Mouse (Mus musculus): Measurements from ENCODE around the gene Cd1d1. TPM values are rescaled to one million over a fixed set of nuclear protein-coding genes. Genes with fewer than 3 reads are reported as not detected.
"Not testable (repeated sequence)": the region's sequence is repeated elsewhere in the genome, so short reads cannot be mapped to it uniquely, and the experiment has no call there.

Gene Cd1d1
- total RNA-seq (2017), result 52.9 and 84.5 TPM in 2 replicates

- no peak for ATAC-seq (replicated peaks in 1 of 2; ENCODE audit: insufficient read depth in 1 of 2, low FRiP score in 2 of 2, low TSS enrichment in 1 of 2, low read depth in 1 of 2, poor library complexity in 2 of 2, severe bottlenecking in 2 of 2)
Observed at GRCm38 (mm10) chr3:86999415-86999740, at the start of gene Cd1d1. Cd1d1 (minus strand) TSS chr3:86999441.

DNA sequence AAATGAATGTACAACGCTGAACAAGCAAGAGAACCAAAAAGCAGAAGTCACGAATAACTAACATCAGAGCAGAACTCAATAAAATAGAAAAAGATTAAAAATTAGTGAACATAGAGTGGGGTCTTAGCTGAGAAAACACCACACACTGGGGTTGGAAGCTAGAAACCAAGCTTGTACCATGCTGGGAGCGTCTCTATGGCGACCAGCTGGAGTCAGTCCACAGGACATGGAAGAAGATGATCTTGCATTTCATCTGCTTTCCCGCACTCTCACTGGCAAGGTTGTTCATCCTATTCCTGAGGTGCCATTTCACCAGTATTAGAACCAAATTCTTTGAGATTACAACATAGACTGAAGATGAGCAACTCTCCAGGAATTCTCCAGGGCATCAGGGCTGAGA lies 48.6 kb upstream of the Cd1d1 start:
- ATAC-seq (replicated peaks in 1 of 2; ENCODE audit: insufficient read depth in 1 of 2, low FRiP score in 2 of 2, low TSS enrichment in 1 of 2, low read depth in 1 of 2, poor library complexity in 2 of 2, severe bottlenecking in 2 of 2), result no peak

GRCm38 (mm10) chr3:87041733-87042132 lies 42.5 kb upstream of the Cd1d1 start:
- ATAC-seq (replicated peaks in 1 of 2; ENCODE audit: insufficient read depth in 1 of 2, low FRiP score in 2 of 2, low TSS enrichment in 1 of 2, low read depth in 1 of 2, poor library complexity in 2 of 2, severe bottlenecking in 2 of 2), result no peak

DNA sequence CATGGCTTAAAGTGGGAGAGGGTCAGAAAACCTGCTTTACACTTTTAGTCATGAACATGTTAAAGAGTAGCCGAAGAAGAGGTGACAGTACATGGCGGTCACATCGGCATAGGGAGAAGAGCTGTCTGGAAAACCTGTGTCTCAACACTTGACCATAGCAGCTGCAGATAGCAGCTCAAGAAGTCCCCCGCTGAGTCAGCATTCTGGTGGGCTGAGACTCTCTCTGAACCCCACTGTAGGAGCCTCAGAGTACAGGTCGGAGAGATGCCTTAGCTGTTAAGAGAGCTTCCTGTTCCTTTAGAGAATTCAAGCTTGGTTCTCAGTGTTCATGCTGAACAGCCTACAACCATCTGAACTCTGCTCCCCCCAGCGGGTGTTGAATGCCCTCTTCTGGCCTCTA lies 39.3 kb upstream of the Cd1d1 start:
- ATAC-seq (replicated peaks in 1 of 2; ENCODE audit: insufficient read depth in 1 of 2, low FRiP score in 2 of 2, low TSS enrichment in 1 of 2, low read depth in 1 of 2, poor library complexity in 2 of 2, severe bottlenecking in 2 of 2), result no peak

DNA sequence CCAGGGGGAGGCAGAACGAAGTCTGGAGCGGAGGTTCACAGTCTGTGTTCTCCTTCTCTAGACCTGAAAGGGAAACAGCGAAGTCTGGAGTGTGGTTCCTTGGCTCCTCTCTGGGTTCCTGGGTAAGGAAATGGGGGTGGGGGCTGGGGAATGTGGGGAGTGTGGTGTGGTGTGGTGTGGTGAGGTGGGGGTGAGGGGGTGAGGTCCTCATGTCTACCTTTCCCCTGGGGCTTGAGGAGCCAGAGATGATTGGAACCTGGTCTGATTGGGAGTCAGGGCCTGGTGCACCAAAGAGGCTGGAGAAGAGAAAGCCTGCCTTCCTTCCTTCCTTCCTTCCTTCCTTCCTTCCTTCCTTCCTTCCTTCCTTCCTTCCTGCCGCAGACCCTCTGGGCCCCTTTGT lies 34.8 kb upstream of the Cd1d1 start:
- ATAC-seq (replicated peaks in 1 of 2; ENCODE audit: insufficient read depth in 1 of 2, low FRiP score in 2 of 2, low TSS enrichment in 1 of 2, low read depth in 1 of 2, poor library complexity in 2 of 2, severe bottlenecking in 2 of 2), result no peak

- ATAC-seq (replicated peaks in 1 of 2; ENCODE audit: insufficient read depth in 1 of 2, low FRiP score in 2 of 2, low TSS enrichment in 1 of 2, low read depth in 1 of 2, poor library complexity in 2 of 2, severe bottlenecking in 2 of 2), result peak; percentile 57 to 63; a peak in 2 of 4 replicates
Observed at GRCm38 (mm10) chr3:87033357-87033756, 34.1 kb upstream of the Cd1d1 start.

DNA sequence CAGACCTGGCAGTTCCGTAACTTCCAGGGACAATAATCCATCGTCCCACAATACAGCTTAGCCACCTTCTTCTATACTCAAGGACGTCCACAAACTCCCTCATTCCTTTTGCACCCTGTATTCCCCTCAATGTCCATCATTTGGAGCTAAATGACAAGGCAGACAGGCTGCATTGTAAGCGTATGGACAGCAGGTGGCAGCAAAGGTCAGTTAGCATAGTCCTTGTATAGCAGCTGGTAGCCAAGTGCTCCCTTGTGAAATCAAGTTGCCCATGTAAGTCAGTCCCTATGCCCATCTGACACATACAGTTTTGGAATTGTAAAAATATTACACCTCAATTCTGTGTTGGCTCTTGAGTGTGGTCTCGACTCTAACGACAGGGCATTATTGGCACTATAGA lies 31.6 kb upstream of the Cd1d1 start:
- ATAC-seq (replicated peaks in 1 of 2; ENCODE audit: insufficient read depth in 1 of 2, low FRiP score in 2 of 2, low TSS enrichment in 1 of 2, low read depth in 1 of 2, poor library complexity in 2 of 2, severe bottlenecking in 2 of 2), result peak; percentile 62 to 69

- peak in 1 of 2 experiments; percentile 32; a peak in 1 of 4 replicates for ATAC-seq (replicated peaks in 1 of 2; ENCODE audit: insufficient read depth in 1 of 2, low FRiP score in 2 of 2, low TSS enrichment in 1 of 2, low read depth in 1 of 2, poor library complexity in 2 of 2, severe bottlenecking in 2 of 2)
Observed at GRCm38 (mm10) chr3:87017707-87018106, 18.5 kb upstream of the Cd1d1 start.

- no peak for ATAC-seq (replicated peaks in 1 of 2; ENCODE audit: insufficient read depth in 1 of 2, low FRiP score in 2 of 2, low TSS enrichment in 1 of 2, low read depth in 1 of 2, poor library complexity in 2 of 2, severe bottlenecking in 2 of 2)
Observed at GRCm38 (mm10) chr3:87017001-87017400, 17.8 kb upstream of the Cd1d1 start.

DNA sequence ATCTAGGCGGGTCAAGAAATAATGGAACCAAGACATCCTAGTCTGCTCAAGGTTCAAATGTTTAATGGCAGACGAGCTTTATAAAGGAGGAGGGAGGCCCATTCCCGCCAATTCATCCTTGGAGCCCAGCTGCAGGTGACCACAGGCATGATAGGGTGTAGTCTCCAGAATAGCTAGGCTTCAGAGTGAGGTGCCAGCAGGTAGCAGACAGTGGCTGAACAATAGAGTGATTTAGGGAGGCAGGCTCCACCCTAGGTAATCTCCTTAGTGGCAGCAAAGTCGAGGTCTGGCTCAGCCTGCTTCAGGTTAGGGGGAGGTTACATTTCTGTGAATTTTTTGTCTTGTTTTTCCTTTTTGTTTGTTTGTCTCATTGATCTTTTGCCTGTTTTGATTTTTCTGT lies 16.7 kb upstream of the Cd1d1 start:
- no peak for ATAC-seq (replicated peaks in 1 of 2; ENCODE audit: insufficient read depth in 1 of 2, low FRiP score in 2 of 2, low TSS enrichment in 1 of 2, low read depth in 1 of 2, poor library complexity in 2 of 2, severe bottlenecking in 2 of 2)

DNA sequence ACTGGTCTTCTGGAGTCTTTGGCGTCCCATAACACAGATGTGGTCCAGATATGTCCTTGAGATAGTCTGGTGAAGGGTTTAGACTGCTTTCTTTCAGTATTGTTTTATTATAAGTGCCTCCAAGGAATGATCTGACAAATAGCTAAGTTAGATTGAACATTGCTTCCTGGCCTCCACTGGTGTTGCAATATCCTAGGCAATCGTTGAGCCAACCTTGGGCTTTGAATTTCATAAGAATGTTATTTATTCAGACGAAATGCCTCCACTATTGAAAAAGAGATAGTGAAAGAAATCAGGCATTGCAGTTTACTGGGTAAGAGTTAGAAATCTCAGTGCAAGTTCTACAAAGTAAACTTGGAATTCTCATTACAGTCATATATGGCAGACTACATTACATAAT lies 13.2 kb upstream of the Cd1d1 start:
- not testable (repeated sequence) for ATAC-seq (replicated peaks in 1 of 2; ENCODE audit: insufficient read depth in 1 of 2, low FRiP score in 2 of 2, low TSS enrichment in 1 of 2, low read depth in 1 of 2, poor library complexity in 2 of 2, severe bottlenecking in 2 of 2)

GRCm38 (mm10) chr3:87008281-87008680 lies 9.0 kb upstream of the Cd1d1 start:
- not testable (repeated sequence) for ATAC-seq (replicated peaks in 1 of 2; ENCODE audit: insufficient read depth in 1 of 2, low FRiP score in 2 of 2, low TSS enrichment in 1 of 2, low read depth in 1 of 2, poor library complexity in 2 of 2, severe bottlenecking in 2 of 2)

- no peak for ATAC-seq (replicated peaks in 1 of 2; ENCODE audit: insufficient read depth in 1 of 2, low FRiP score in 2 of 2, low TSS enrichment in 1 of 2, low read depth in 1 of 2, poor library complexity in 2 of 2, severe bottlenecking in 2 of 2)
Observed at GRCm38 (mm10) chr3:87000676-87001075, 1.4 kb upstream of the Cd1d1 start.

GRCm38 (mm10) chr3:87000051-87000450 lies 810 bp upstream of the Cd1d1 start:
- ATAC-seq (replicated peaks in 1 of 2; ENCODE audit: insufficient read depth in 1 of 2, low FRiP score in 2 of 2, low TSS enrichment in 1 of 2, low read depth in 1 of 2, poor library complexity in 2 of 2, severe bottlenecking in 2 of 2), result no peak

GRCm38 (mm10) chr3:86998433-86999414 lies 517 bp downstream of the Cd1d1 start:
- ATAC-seq (replicated peaks in 1 of 2; ENCODE audit: insufficient read depth in 1 of 2, low FRiP score in 2 of 2, low TSS enrichment in 1 of 2, low read depth in 1 of 2, poor library complexity in 2 of 2, severe bottlenecking in 2 of 2), result peak; percentile 86 to 91

DNA sequence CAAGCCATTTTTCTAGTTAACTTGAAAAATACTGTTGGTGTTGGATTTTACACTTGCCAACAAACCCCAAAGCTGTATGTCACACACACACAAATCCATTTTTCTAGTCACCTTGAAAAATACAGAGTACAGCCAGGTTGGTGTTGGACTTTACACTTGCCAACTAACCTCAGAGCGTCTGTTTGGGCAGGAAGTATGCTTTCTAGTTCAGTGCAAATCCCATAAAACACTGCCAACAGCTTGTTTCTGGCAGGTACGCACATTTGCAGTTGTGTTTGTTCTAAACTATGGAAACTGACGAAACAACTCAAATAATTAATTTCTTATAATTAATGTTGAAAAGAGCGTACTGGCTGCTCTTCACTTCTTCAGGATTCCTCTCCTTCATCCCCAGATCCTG lies 3.1 kb downstream of the Cd1d1 start:
- no peak; a peak in 1 of 4 replicates for ATAC-seq (replicated peaks in 1 of 2; ENCODE audit: insufficient read depth in 1 of 2, low FRiP score in 2 of 2, low TSS enrichment in 1 of 2, low read depth in 1 of 2, poor library complexity in 2 of 2, severe bottlenecking in 2 of 2)

GRCm38 (mm10) chr3:86995381-86995780 lies 3.9 kb downstream of the Cd1d1 start:
- ATAC-seq (replicated peaks in 1 of 2; ENCODE audit: insufficient read depth in 1 of 2, low FRiP score in 2 of 2, low TSS enrichment in 1 of 2, low read depth in 1 of 2, poor library complexity in 2 of 2, severe bottlenecking in 2 of 2), result no peak

DNA sequence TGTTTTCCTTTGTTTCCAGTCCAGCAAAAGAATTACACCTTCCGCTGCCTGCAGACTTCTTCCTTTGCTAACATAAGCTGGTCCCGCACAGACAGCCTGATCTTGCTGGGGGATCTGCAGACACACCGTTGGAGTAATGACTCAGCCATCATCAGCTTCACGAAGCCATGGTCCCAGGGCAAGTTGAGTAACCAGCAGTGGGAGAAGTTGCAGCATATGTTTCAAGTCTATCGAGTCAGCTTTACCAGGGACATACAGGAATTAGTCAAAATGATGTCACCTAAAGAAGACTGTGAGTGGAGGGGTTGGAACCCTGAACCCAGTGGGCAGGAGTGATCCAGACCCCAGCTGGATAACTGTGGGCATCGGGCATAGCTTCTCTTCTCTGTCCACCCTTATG lies 12.3 kb downstream of the Cd1d1 start:
- peak; percentile 46 to 80; a peak in 2 of 4 replicates for ATAC-seq (replicated peaks in 1 of 2; ENCODE audit: insufficient read depth in 1 of 2, low FRiP score in 2 of 2, low TSS enrichment in 1 of 2, low read depth in 1 of 2, poor library complexity in 2 of 2, severe bottlenecking in 2 of 2)

- ATAC-seq (replicated peaks in 1 of 2; ENCODE audit: insufficient read depth in 1 of 2, low FRiP score in 2 of 2, low TSS enrichment in 1 of 2, low read depth in 1 of 2, poor library complexity in 2 of 2, severe bottlenecking in 2 of 2), result peak; percentile 42 to 46; a peak in 3 of 4 replicates
Observed at GRCm38 (mm10) chr3:86986490-86986889, 12.8 kb downstream of the Cd1d1 start.

All from hematopoietic stem cell, adult 5-6 weeks (primary cell).